In the genomic region with DNA sequence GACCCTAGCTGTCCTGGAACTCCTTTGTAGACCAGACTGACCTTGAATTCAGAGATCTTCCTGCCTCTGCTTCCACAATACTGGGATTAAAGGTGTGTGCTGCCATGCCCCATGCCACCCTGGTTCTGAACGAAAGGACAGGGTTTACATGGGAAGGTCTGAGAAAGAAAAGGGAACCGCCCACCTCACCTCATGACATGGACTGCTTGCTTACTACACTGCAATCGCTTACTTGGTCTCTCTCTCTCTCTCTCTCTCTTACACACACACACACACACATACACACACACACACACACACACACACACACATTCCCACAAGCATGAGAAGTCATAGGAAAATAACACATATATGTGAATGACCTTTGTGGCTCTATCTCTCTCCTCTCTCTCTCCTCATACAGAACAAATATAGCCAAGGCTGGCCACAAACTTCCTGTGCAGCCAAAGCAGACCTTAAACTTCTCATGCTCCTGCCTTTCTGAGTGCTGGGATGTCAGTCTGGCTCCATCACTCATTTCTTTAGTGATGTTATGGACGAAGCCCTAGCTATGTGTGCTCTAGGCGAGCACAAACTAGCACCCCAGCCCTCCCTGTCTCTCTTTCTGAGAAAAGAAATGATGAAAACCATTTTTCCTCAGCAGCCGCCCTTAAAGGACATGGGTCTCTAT, we compare ENCODE assay signal across 12 mouse cellular contexts.
A peak's percentile ranks its signal among the peaks of the same experiment; 100 is the strongest.
DNase-seq lines count a peak whose midpoint lies in the region; ATAC-seq and TF ChIP-seq lines count a peak whose summit lies in the region.
"Had no signal": no experiment of that assay in that cellular context is flagged by ENCODE, and none has a peak within 500 bp of the region (broad histone marks: within the 10 kb centered on the region; RNA-seq: fewer than 3 reads in every experiment).

No protein-coding gene starts in this region.

- no peaks in the 10 kb centered on the region for H3K9me3 ChIP-seq in heart, embryonic 15.5 days (replicated peaks)
- H3K9me3 ChIP-seq in embryonic facial prominence, embryonic 15.5 days (replicated peaks), result no peaks in the 10 kb centered on the region
- H3K9me3 ChIP-seq: forebrain, embryonic 15.5 days; hindbrain, embryonic 13.5 days; midbrain, embryonic 13.5 days had no signal

- H3K27ac ChIP-seq in heart, embryonic 15.5 days, result peak overlapping the region; percentile 61
- H3K27ac ChIP-seq in embryonic facial prominence, embryonic 15.5 days (replicated peaks), result peak overlapping the region; percentile 24
- H3K27ac ChIP-seq in small intestine, adult 2 months (ENCODE audit: insufficient read depth, low read depth, low read length), result peak overlapping the region; percentile 36
- H3K27ac ChIP-seq: forebrain, embryonic 15.5 days; hindbrain, embryonic 13.5 days; liver, embryonic 14.5 days; midbrain, embryonic 13.5 days had no signal

- 67% methylated on average over 6 of the region's 6 CpGs for WGBS in heart, embryonic 15.5 days
- 67% methylated on average over 6 of the region's 6 CpGs for WGBS in lung, adult 2 months
- 73% methylated on average over 6 of the region's 6 CpGs for WGBS in embryonic facial prominence, embryonic 15.5 days
- 61% methylated on average over 6 of the region's 6 CpGs for WGBS in small intestine, adult 2 months

- no peak for TF ChIP-seq CTCF in lung, adult 2 months (IDR thresholded peaks at IDR 0.05; ENCODE audit: insufficient read depth, low read length)
- no peak for TF ChIP-seq CTCF in small intestine, adult 2 months (IDR thresholded peaks at IDR 0.05; ENCODE audit: extremely low read depth, insufficient read length, insufficient replicate concordance, low read depth, low read length)

- H3K27me3 ChIP-seq in heart, embryonic 15.5 days, result no peaks in the 10 kb centered on the region
- no peaks in the 10 kb centered on the region for H3K27me3 ChIP-seq in embryonic facial prominence, embryonic 15.5 days
- H3K27me3 ChIP-seq in small intestine, adult 2 months (ENCODE audit: control insufficient read depth, insufficient read depth, low read length), result no peaks in the 10 kb centered on the region
- H3K27me3 ChIP-seq: forebrain, embryonic 15.5 days; hindbrain, embryonic 13.5 days; midbrain, embryonic 13.5 days had no signal

- H3K4me2 ChIP-seq in heart, embryonic 15.5 days, result no peak overlapping the region
- H3K4me2 ChIP-seq in embryonic facial prominence, embryonic 15.5 days (replicated peaks), result no peak overlapping the region
- H3K4me2 ChIP-seq: forebrain, embryonic 15.5 days; hindbrain, embryonic 13.5 days; midbrain, embryonic 13.5 days had no signal

- DNase-seq in heart, postnatal 4 days, result no peak
- peak; percentile 39 for DNase-seq in lung, postnatal 36 days
- DNase-seq in lung, adult 2 months, result no peak
- DNase-seq in left cerebral cortex, adult 8-10 months (ENCODE audit: low spot score in 2 of 2), result no peak
- DNase-seq in gastrocnemius, postnatal 10 days, result no peak

- peaks cover 43% of the 10 kb centered on the region for H3K4me1 ChIP-seq in heart, embryonic 15.5 days (replicated peaks)
- peaks cover 8% of the 10 kb centered on the region for H3K4me1 ChIP-seq in lung, adult 2 months (ENCODE audit: control insufficient read depth, insufficient read depth, low read length)
- peaks cover 32% of the 10 kb centered on the region for H3K4me1 ChIP-seq in embryonic facial prominence, embryonic 15.5 days
- H3K4me1 ChIP-seq in small intestine, adult 2 months (ENCODE audit: control insufficient read depth, insufficient read depth, insufficient read length, low read length), result peaks cover 4% of the 10 kb centered on the region; the same call in 1 of the 2 replicates

- no peaks in the 10 kb centered on the region for H3K36me3 ChIP-seq in heart, embryonic 15.5 days
- H3K36me3 ChIP-seq in embryonic facial prominence, embryonic 15.5 days, result no peaks in the 10 kb centered on the region
- H3K36me3 ChIP-seq in small intestine, adult 2 months (ENCODE audit: control insufficient read depth, insufficient read depth, low read length), result no peaks in the 10 kb centered on the region
- H3K36me3 ChIP-seq: forebrain, embryonic 15.5 days; hindbrain, embryonic 13.5 days; midbrain, embryonic 13.5 days had no signal

- H3K9ac ChIP-seq in heart, embryonic 15.5 days, result no peak overlapping the region
- no peak overlapping the region for H3K9ac ChIP-seq in embryonic facial prominence, embryonic 15.5 days
- H3K9ac ChIP-seq: forebrain, embryonic 15.5 days; liver, embryonic 14.5 days; midbrain, embryonic 13.5 days had no signal

- ATAC-seq in heart, embryonic 15.5 days (replicated peaks; ENCODE audit: insufficient number of reproducible peaks, insufficient read depth, low FRiP score, low read depth), result no peak
- no peak for ATAC-seq in embryonic facial prominence, embryonic 15.5 days (ENCODE audit: insufficient number of reproducible peaks, low FRiP score, low TSS enrichment, low read depth)
- ATAC-seq: forebrain, embryonic 15.5 days; midbrain, embryonic 13.5 days had no signal

- no peak overlapping the region for H3K4me3 ChIP-seq in heart, embryonic 15.5 days
- no peak overlapping the region for H3K4me3 ChIP-seq in lung, adult 2 months (replicated peaks; ENCODE audit: extremely low read depth, low read depth, low read length)
- no peak overlapping the region for H3K4me3 ChIP-seq in embryonic facial prominence, embryonic 15.5 days (replicated peaks)
- no peak overlapping the region for H3K4me3 ChIP-seq in small intestine, adult 2 months (ENCODE audit: low read depth, low read length)
- H3K4me3 ChIP-seq: forebrain, embryonic 15.5 days; hindbrain, embryonic 13.5 days; midbrain, embryonic 13.5 days had no signal

- TF ChIP-seq POLR2A in lung, adult 2 months (IDR thresholded peaks at IDR 0.05; ENCODE audit: borderline replicate concordance, extremely low read depth, low read depth, low read length), result no peak
- no peak for TF ChIP-seq POLR2A in small intestine, adult 2 months (IDR thresholded peaks at IDR 0.05; ENCODE audit: low read depth, low read length)
